Mouse (Mus musculus) intestine, embryonic 16.5 days (tissue): ENCODE measurements around the gene Fam167b. TPM values are rescaled to one million over a fixed set of nuclear protein-coding genes. Genes with fewer than 3 reads are reported as not detected.
"Not testable (repeated sequence)": the region's sequence is repeated elsewhere in the genome, so short reads cannot be mapped to it uniquely, and the experiment has no call there.

ENCODE experiments used
- ATAC-seq: fragments of 200-750 bp; cut with Nextera tagmentation; 2 replicates; pipeline ENCODE4 v1.8.0; 2017; ENCODE audit warnings: moderate TSS enrichment, moderate library complexity
- H3K27ac ChIP-seq: fragments of 300-500 bp; sonication (generic); 2 replicates; pipeline ENCODE4 v1.5.1; 2014; ENCODE audit warnings: mild to moderate bottlenecking, low read length
- H3K27me3 ChIP-seq: fragments of 300-500 bp; sonication (generic); replicated peaks from 2 replicates; pipeline ENCODE4 v1.6.1; 2014; ENCODE audit warnings: low read length, control low read depth, mixed read lengths; ENCODE audit not compliant: control insufficient read depth, insufficient read depth
- H3K36me3 ChIP-seq: fragments of 300-500 bp; sonication (generic); 2 replicates; pipeline ENCODE4 v1.6.1; 2014; ENCODE audit warnings: low read length, control low read depth; ENCODE audit not compliant: control insufficient read depth, insufficient read depth
- H3K4me1 ChIP-seq: fragments of 300-500 bp; sonication (generic); 2 replicates; pipeline ENCODE4 v1.6.1; 2014; ENCODE audit warnings: low read length, control low read depth, mixed read lengths; ENCODE audit not compliant: control insufficient read depth, insufficient read depth
- H3K4me2 ChIP-seq: fragments of 300-500 bp; sonication (generic); 2 replicates; pipeline ENCODE4 v1.6.1; 2014; ENCODE audit warnings: low read depth, low read length, control low read depth
- H3K4me3 ChIP-seq: fragments of 300-500 bp; sonication (generic); 2 replicates; pipeline ENCODE4 v1.5.1; 2014; ENCODE audit warnings: mild to moderate bottlenecking, low read length
- H3K9ac ChIP-seq: fragments of 300-500 bp; sonication (generic); 2 replicates; pipeline ENCODE4 v1.6.1; 2014; ENCODE audit warnings: low read depth, low read length
- H3K9me3 ChIP-seq: fragments of 300-500 bp; sonication (generic); 2 replicates; pipeline ENCODE4 v1.6.1; 2016; ENCODE audit warnings: low read length, control low read depth; ENCODE audit not compliant: control insufficient read depth
- WGBS: fragments of 180-500 bp; shearing (Covaris S2); extraction: QIAGEN DNeasy Blood & Tissue Kit; methylation state at CpG from one replicate; pipeline ENCODE4 v1.1.7; 2014; 5-methylcytosine and 5-hydroxymethylcytosine counted together
- polyA plus RNA-seq: library from polyadenylated mRNA; unstranded; fragments of >200 nt; fragmentation: Nextera tagmentation; extraction: Ambion mirVana; gene quantifications from 2 replicates; pipeline ENCODE4 v1.2.1, GENCODE M21; 2015

The Fam167b gene
- polyA plus RNA-seq, 1 experiment from 2014 or later, result 2.3 TPM

GRCm38 (mm10) chr4:129556532-129557223 lies 21.7 kb downstream of the Fam167b start:
- peak; percentile 89 for ATAC-seq
- Histone ChIP-seq H3K27ac (peak overlapping the region; percentile 33), H3K4me1 (peaks cover 17% of the 10 kb centered on the region), H3K36me3 (no peaks in the 10 kb centered on the region), H3K4me3 (peak overlapping the region; percentile 46), H3K4me2 (peak overlapping the region; percentile 89), H3K9me3 (no peaks in the 10 kb centered on the region), H3K9ac (peak overlapping the region; percentile 61), H3K27me3 (no peaks in the 10 kb centered on the region)
- 6% methylated on average over 33 of the region's 33 CpGs for WGBS

- 1% methylated on average over 24 of the region's 24 CpGs for WGBS
- peak; percentile 66 for ATAC-seq
- Histone ChIP-seq H3K4me2 (peak overlapping the region; percentile 89), H3K27ac (0 out of 2 replicates have a peak overlapping the region, but pooled peaks have one; percentile 1), H3K27me3 (no peaks in the 10 kb centered on the region), H3K36me3 (no peaks in the 10 kb centered on the region), H3K4me1 (peaks cover 17% of the 10 kb centered on the region), H3K9ac (peak overlapping the region; percentile 61), H3K4me3 (peak overlapping the region; percentile 46), H3K9me3 (no peaks in the 10 kb centered on the region)
Observed at GRCm38 (mm10) chr4:129555862-129556531, 22.4 kb downstream of the Fam167b start.

- 4% methylated on average over 16 of the region's 16 CpGs for WGBS
- Histone ChIP-seq H3K36me3 (no peaks in the 10 kb centered on the region), H3K27me3 (no peaks in the 10 kb centered on the region), H3K9ac (peak overlapping the region; percentile 61), H3K4me1 (peaks cover 17% of the 10 kb centered on the region), H3K9me3 (no peaks in the 10 kb centered on the region), H3K4me3 (peak overlapping the region; percentile 46), H3K4me2 (peak overlapping the region; percentile 89), H3K27ac (no peak overlapping the region)
- ATAC-seq, result peak; percentile 16
Observed at GRCm38 (mm10) chr4:129555421-129555861, 22.9 kb downstream of the Fam167b start.

GRCm38 (mm10) chr4:129554512-129554911 lies 23.8 kb downstream of the Fam167b start:
- H3K9me3 ChIP-seq, H3K36me3 ChIP-seq, H3K27ac ChIP-seq, H3K9ac ChIP-seq, ATAC-seq, H3K27me3 ChIP-seq, H3K4me3 ChIP-seq, H3K4me2 ChIP-seq: not testable (repeated sequence)
- WGBS, result 83% methylated on average over 5 of the region's 6 CpGs
- peaks cover 17% of the 10 kb centered on the region for H3K4me1 ChIP-seq

- WGBS, result 67% methylated on average over 1 of the region's 1 CpGs
- Histone ChIP-seq H3K27me3 (no peaks in the 10 kb centered on the region), H3K9ac (no peak overlapping the region), H3K27ac (no peak overlapping the region), H3K4me1 (peaks cover 3% of the 10 kb centered on the region; the same call in 1 of the 2 replicates), H3K4me2 (no peak overlapping the region), H3K36me3 (no peaks in the 10 kb centered on the region), H3K4me3 (no peak overlapping the region), H3K9me3 (no peaks in the 10 kb centered on the region)
- ATAC-seq, result no peak
Observed at GRCm38 (mm10) chr4:129550295-129550694, 28.1 kb downstream of the Fam167b start.

GRCm38 (mm10) chr4:129549306-129549705 lies 29.0 kb downstream of the Fam167b start:
- WGBS, result 96% methylated on average over 2 of the region's 2 CpGs
- no peak overlapping the region for H3K9ac ChIP-seq
- no peak overlapping the region for H3K4me2 ChIP-seq
- H3K36me3 ChIP-seq, result no peaks in the 10 kb centered on the region
- no peak overlapping the region for H3K27ac ChIP-seq
- H3K27me3 ChIP-seq, result no peaks in the 10 kb centered on the region
- no peaks in the 10 kb centered on the region for H3K9me3 ChIP-seq
- H3K4me1 ChIP-seq, result no peaks in the 10 kb centered on the region
- ATAC-seq, result no peak
- H3K4me3 ChIP-seq, result no peak overlapping the region

GRCm38 (mm10) chr4:129547631-129548030 lies 30.7 kb downstream of the Fam167b start:
- H3K4me2 ChIP-seq, H3K9ac ChIP-seq, H3K4me3 ChIP-seq, H3K4me1 ChIP-seq, H3K27ac ChIP-seq, H3K9me3 ChIP-seq, ATAC-seq, H3K36me3 ChIP-seq, H3K27me3 ChIP-seq: not testable (repeated sequence)
- 89% methylated on average over 4 of the region's 4 CpGs for WGBS

- Histone ChIP-seq H3K36me3 (0 out of 2 replicates have a peak, but pooled peaks cover 3% of the 10 kb centered on the region), H3K27me3 (no peaks in the 10 kb centered on the region), H3K27ac (no peak overlapping the region), H3K9ac (no peak overlapping the region), H3K4me1 (peaks cover 17% of the 10 kb centered on the region), H3K4me2 (no peak overlapping the region), H3K9me3 (no peaks in the 10 kb centered on the region), H3K4me3 (no peak overlapping the region)
- 89% methylated on average over 4 of the region's 4 CpGs for WGBS
- ATAC-seq, result no peak
Observed at GRCm38 (mm10) chr4:129544106-129544505, 34.2 kb downstream of the Fam167b start.

- ATAC-seq, result peak; percentile 100
- Histone ChIP-seq H3K9me3 (no peaks in the 10 kb centered on the region), H3K4me3 (peak within 1 kb of the TSS; percentile 90), H3K4me2 (peak within 1 kb of the TSS; percentile 86), H3K27me3 (no peaks in the 10 kb centered on the region), H3K36me3 (0 out of 2 replicates have a peak, but pooled peaks cover 3% of the 10 kb centered on the region), H3K4me1 (peaks cover 17% of the 10 kb centered on the region), H3K9ac (peak within 1 kb of the TSS; percentile 89), H3K27ac (peak within 1 kb of the TSS; percentile 86)
- WGBS, result under 1% methylated on average over 46 of the region's 46 CpGs
Observed at GRCm38 (mm10) chr4:129542592-129543141, 35.7 kb downstream of the Fam167b start, which contains the start of gene Hdac1. TSS of gene Hdac1 (minus strand) at chr4:129542713.
